Mouse (Mus musculus): ENCODE data around the gene C030005K15Rik.

- TF ChIP-seq CTCF (IDR thresholded peaks at IDR 0.05; ENCODE audit: borderline replicate concordance, insufficient read depth, low read depth, low read length) (no peak), POLR2A (IDR thresholded peaks at IDR 0.05; ENCODE audit: borderline replicate concordance, insufficient read depth, low read length) (no peak)
These were observed 626 bp downstream of the C030005K15Rik start for GRCm38 (mm10) chr10:97725929-97726328.

Data from cerebellum, adult 2 months (tissue).